Mouse (Mus musculus) left cerebral cortex, postnatal 36 days (tissue): ENCODE measurements around the gene Zxdc. TPM values are rescaled to one million over a fixed set of nuclear protein-coding genes. Genes with fewer than 3 reads are reported as not detected.

Experiments
- DNase-seq, 2 experiments: peaks; one replicate each; pipeline ENCODE4 v3.0.0; 2021 to 2022; ENCODE audit warnings: low spot score in 2 of 2, mixed read lengths in 1 of 2
- intact Hi-C: fragments of 180-260 bp; cut with DNase I; formaldehyde crosslinking; loops from one replicate; pipeline ENCODE4 v1.15.1; 2025
- total RNA-seq, 2 experiments: library from RNA; stranded (reverse); gene quantifications; 2 replicates each; pipeline ENCODE4 v1.2.3; 2021

Zxdc gene
- 10 to 100 TPM; 30.1 to 30.2 TPM for total RNA-seq

DNA sequence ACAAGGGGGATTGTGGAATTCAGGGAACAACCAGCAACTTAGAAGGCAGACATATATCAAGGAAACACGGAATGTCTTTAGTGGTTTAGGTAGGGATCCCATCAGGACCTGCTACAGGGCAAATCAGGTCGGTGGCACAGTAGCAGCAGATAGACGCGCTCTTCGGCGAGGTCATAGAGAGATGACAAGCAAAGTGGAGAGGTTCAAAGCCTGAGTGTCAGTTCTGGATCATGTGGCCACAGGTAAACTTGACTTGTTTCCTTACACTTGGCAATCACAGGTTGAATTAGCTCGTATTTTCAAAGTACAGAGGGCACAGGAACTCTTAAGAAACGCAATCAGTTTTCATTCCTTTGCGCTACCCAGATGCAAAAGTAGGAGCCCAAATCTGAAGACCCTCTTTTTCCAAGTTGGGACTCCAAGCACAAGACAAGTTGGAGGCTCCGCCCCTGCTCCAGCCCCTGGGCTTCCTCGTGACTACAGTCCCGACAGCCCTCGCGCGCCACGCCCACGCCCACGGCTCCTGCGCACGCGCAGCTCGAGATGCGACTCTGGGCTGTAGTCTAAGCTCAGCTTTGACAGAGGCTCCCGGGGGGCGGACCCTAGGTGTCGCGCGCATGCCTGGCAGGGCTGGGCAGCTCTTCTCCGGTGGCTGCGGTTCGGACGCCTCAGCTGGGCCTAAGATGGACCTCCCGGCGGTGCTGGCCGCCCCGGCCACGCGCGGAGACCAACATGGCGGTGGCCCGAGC, at the start of gene Zxdc:
Gene Zxdc (plus strand): TSS at position 517 of the 749 bp plus-strand sequence.
- DNase-seq, result peak; percentile 100
- intact Hi-C loops, result no loop called here

DNA sequence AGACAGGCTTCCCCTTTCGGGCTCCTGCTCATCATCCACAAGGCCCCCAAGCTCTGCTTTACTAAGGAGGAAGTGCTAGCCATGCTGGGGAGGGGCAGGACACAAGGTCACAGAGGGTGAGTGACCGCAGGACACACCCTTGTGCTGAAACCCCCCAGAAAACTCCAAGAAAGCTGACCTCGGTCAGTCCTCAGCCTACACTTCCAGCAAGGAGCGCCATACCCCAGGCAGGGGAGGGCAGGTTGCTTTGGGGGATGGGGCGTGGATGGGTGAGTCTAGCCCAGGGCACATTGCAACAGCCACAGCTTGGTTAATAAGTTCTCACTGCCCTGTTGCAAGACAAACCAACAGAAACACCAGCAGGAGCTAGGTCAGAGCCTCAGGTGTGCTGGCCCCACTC, 48.9 kb upstream of the Zxdc start:
- DNase-seq, result no peak
- intact Hi-C loops, result no loop called here

DNA sequence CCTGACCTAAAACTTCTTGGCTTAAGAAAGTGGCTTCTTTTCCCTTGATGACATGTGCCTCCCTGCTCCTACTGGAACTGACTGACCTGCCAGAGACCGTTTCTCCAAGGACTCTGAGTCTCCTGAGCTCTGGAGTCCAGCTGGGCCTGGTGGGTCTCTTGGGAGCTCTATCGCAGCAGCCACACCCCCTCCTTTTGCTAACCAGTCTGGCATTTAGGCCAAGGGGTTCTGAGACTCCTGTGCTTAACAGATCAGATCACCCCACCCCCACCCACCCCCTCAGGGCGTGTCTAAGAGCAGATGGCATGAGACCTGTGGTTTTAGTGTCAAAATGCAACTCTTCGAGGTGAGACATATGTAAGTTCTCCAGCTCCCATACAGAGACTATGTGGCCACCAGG, 47.5 kb upstream of the Zxdc start:
- intact Hi-C loops, result no loop called here
- DNase-seq, result no peak

DNA sequence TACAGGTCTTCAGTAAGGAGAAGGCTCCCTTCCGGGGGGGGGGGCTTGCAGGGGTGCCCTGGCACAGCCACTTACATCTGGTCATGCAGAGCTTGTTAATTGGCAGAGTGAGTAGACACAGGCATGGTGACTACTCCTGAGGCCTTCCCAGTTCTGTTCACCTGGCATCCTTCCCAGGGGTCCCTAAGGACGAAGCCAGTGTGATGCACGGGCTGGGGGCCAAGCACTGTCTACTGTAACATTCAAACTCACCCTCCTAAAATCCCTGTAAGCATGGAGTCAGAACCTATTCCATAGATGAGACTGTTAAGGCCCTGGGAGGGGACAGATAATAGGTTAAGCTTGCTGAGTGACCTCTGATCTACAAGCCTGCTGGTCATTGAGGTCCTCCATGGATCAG, 45.3 kb upstream of the Zxdc start:
- no peak for DNase-seq
- intact Hi-C loops, result no loop called here

DNA sequence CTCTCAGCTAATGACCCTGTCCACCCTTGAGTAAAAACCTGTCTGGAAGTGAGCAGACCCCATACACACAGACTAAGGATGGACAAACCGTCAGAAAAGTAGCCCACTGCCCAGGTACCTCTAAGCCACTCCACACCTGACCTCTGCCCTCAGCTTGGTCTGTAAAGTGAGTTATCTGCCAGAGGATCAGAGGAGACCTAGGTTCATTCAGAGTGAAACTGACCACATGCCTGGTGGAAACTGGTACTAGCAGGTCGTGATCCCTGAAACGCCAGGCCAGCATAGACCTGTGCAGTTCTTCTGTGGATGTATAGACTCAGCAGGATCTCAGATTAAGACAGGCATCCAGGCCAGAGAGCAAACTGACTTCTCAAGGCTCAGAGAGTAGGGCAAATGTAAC, 44.8 kb upstream of the Zxdc start:
- DNase-seq, result no peak
- intact Hi-C loops, result no loop called here

DNA sequence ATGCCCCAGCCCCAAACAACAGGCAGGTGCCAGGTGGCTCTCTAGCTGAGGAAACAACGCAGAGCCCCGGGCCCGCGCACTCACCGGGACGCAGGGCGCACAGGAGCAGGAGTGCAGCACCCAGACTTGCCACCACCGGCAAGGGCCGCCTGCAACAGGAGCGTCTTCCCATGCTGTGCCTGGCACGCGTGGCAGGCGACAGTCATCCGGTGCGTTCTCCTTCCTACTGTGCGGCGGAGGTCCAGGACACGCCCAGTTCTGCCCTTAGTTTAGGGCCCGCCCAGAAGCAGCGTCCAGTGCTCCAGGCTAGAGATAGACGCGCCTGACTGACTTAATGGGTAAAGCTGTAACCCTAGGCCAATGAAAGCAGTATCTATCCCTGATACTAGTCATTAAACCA, 44.3 kb upstream of the Zxdc start, which contains the start of gene Chst13:
Gene Chst13 (minus strand): TSS at position 195 of the 400 bp plus-strand sequence.
- intact Hi-C loops, result no loop called here

DNA sequence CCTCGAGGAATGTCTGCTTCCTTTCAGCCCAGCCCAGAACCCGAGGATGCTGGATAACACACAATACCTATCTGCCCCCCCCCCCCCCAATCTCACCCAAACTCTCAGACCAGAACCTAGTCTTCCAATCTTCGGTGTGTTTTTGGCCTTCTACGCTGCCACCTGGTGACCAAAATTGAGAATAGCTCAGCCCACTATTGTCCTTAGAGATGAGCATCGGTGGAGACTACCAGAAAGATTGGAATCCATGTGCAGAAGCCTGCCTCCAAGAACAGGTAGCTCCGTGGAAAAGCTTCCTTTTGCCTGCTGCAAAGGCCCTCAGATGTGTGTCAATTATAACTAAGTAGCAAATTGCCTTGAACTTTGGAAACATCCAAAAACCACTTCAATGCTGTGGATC, 41.6 kb upstream of the Zxdc start:
- peak; percentile 10 to 19 for DNase-seq
- intact Hi-C loops, result loop anchor here (1.0 kb wide), 1 partner anchor 648 kb away; no protein-coding TSS in a partner anchor

More for the DNA sequence above, 44.3 kb upstream of the Zxdc start, which contains the start of gene Chst13:
- no peak for DNase-seq

DNA sequence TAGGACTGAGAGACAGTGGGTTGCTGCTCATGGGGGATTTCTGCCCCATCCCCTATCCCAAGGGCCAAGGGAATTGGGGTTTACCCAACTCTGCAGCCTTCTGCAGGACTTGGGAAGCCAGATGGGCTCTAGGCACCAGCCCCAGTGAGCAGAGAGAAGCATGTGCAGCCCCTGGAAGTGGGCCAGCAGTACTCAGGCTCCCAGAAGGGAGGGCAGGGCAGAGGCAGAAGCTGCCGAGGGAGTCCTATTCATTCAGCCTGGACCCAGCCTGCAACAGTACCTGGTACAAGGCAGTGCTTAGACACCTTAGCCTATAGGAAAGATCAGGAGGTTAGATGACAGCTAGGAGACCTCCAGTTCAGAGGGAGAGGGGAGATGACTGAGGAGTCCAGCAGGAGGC, 39.3 kb upstream of the Zxdc start:
- peak; percentile 31 to 32 for DNase-seq
- intact Hi-C loops, result no loop called here

DNA sequence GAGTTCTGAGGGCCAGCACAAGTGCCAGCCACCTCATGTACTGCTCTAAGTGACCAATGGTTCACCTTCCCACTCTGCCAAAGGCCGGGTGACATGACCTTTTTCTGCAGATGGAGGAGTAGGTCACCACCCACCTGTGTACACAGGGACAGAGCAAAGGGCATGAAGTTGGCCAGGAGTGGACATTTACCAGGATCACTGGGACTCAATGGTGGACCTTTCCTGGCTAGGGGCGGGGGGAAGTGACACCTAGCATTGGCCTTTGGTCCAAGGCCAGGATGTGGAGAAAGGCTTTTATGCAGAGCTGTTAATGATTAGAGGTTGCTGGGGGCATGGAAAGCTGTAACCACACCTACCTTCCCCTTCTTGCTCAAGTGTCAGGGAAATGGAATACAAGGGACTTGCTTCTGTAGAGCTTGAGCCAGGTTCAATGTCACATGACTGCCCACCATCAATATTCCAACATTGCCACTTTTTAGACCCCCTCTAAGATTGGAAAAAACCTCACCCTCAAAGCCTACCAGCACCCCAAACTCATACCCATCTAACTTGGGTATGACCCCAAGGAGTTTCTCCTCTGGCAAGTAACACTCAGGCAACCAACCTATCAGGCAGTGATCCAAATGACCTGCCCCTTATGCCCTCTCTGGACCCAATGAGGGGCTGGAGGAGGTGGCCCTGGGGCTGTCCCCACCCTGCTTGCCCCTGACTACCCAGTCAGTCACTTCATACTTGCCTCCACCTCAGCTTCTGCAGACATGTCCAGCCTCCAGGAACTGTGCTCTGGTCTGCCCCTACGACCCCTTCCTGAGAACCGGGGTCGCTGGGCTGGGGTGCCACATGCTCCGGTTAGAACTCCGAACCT, 36.5 kb upstream of the Zxdc start, which contains the start of gene Uroc1:
Gene Uroc1 (plus strand): TSS at position 724 of the 865 bp plus-strand sequence.
- intact Hi-C loops, result no loop called here
- DNase-seq, result no peak

DNA sequence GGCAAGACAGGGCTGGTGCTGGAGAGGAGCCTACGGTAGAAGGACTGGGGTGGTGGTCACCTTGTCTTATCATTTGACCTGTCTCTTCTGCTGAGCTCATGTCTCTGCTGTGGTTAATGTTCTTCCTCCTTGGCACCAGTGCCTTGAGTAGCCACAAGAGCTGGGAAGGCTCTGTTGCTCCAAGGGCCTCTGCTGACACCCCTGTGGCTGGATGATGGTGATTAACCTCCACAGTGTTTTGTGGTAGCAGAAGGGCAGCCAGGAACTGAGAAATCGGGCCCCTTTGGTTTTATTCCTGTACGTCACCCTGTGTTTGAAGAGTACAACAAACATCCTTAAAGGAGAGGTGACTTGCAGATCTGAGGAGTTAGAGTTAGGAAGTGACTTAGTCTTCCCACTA, 35.0 kb upstream of the Zxdc start:
- DNase-seq, result no peak
- intact Hi-C loops, result no loop called here

DNA sequence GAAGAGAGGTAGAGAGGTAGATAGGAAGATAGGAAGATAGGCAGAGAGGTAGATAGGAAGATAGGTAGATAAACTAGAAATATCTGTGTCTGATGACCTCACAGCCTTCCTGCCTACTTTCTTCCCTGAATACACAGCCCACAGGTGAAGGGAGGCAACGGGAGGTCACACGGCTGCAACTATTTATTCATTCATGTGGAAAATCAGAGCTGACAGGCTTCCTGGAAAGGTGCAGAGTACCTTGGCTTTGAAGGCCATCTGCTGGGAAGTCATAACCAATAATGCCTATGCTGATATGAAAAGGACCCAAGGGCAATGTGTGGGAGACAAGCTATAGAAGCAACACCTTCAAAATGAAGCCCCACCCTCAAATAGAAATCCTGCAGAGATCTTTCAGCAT, 26.9 kb upstream of the Zxdc start:
- intact Hi-C loops, result no loop called here
- DNase-seq, result no peak

DNA sequence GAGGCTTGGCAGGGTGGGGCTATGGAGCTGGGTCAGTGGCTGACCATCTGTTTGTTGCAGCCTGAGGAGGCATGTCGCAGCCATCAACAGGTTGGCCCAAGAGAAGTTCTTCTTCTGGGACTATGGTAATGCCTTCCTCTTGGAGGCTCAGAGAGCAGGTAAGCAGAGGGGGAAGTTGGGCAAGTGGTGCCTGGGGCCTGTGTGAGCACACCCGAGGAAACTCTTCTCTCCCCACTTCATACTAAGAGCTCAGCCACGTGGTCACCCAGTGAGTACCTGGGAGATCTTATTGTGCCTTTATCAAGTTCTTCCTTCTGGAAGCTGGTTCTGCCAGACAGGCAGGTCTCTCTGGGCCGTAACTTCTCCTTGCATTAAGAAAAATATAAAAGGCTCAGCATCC, 22.1 kb upstream of the Zxdc start:
- no peak for DNase-seq
- intact Hi-C loops, result no loop called here

DNA sequence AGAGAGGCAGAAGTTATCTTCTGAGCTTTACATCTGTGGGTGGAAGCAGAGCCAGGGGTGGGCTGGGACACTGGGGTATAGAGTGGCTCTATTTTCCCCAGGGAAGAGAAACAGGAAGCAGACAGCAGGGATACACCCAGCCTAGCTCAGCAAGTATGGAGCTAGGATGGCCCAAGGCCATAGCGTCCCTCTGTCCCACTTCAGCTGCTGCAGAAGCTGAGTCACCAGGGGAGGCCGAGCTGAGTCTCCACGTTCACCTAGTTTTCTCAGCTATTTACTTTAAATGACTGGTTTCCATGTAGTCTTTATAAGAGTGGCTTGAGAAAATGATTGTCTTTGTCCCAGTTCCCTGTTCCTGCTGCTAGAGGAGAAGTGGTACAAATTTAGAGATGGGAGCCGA, 20.8 kb upstream of the Zxdc start:
- no peak for DNase-seq
- intact Hi-C loops, result no loop called here

DNA sequence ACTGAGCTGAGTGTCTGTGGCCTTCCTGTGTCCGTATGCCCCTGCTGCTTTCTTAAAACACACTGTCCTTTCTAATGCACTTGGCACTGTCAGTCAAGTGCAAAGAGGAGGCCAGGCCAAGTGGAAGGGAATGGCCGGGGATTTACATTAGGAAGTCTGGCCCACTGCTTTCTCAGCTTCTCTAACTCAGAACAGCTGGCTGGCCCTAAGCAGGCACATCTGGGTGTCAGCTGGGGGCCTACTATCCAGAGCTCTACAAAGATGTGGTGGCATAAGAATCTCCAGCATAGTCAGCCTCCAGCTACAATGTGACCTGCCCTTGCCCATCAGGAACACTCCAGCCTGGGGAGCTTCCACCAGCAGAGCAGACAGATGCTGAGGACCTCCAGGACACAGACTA, 19.3 kb upstream of the Zxdc start:
- no peak for DNase-seq
- intact Hi-C loops, result no loop called here

DNA sequence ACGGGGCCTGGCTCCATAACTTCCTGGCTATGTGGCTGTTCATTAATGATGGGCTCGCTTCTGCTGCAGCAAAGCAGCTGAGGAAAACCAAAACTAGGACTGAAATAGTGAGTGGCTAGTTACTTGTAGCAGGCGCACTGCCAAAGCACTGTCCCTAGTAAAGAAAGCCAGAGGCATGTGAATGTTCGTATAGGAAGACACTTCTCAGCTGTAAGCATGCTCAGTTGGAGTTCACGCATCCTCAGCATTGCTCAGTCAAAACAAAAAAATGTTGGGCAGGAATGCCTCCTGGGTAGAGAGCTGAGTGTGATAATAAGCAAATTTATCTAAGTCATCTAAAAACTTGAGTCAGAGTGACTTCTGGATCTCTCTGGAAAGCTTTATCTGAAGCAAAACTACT, 11.2 kb upstream of the Zxdc start:
- DNase-seq, result no peak
- intact Hi-C loops, result no loop called here

DNA sequence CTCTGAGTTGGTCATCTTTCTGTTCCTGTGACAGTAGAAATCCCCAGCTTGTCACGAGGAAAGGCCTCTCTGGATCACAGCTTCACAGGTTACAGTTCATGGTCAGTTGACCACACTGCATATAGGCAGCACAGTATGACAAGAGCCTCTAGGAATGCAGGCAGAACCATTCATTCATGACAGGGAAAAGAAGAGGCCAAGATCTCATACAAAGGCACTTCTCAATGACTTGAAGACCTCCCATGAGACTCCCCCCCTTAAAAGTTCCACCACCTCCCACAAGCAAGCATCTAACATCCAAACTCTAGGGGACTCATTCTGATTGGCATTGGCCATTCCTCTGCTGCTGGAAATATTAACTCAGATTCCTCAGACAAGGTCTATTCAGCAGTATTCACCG, 9.8 kb upstream of the Zxdc start:
- DNase-seq, result no peak
- intact Hi-C loops, result no loop called here

DNA sequence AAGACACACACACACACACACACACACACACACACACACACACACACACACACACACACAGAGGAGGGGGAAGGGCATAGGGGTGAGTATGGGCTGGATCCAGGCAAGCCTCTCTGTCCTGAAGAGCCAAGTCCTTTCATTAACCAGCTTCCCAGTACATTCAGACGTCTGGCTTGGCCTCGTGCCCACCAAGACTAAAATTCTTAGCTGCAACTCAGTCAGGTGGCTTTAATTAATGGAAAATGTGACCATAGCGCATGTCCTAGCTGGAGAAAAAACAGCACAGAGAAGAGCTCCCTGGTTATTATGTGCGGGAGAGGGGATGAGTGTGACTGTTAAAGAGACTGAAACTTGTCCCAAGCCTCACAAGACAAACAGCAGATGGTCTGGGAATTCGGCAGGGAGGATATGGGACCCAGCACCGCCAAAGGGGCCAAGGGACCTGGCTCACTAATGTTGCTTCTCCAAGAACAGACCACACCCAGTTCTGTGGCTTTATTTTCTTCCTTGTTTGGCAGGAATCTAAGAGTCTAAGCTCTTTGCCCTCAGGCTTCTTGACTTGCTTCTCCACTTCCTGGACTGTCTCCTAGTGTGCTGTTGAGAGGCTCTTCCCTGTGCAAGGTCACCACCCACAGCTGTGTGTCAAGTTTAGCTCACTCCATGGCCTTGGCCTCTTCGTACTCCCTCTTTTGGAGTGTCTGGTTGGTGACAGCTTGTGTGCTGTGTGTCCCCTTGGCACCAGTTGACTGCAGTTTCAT, 9.1 kb upstream of the Zxdc start:
- intact Hi-C loops, result no loop called here
- no peak for DNase-seq

DNA sequence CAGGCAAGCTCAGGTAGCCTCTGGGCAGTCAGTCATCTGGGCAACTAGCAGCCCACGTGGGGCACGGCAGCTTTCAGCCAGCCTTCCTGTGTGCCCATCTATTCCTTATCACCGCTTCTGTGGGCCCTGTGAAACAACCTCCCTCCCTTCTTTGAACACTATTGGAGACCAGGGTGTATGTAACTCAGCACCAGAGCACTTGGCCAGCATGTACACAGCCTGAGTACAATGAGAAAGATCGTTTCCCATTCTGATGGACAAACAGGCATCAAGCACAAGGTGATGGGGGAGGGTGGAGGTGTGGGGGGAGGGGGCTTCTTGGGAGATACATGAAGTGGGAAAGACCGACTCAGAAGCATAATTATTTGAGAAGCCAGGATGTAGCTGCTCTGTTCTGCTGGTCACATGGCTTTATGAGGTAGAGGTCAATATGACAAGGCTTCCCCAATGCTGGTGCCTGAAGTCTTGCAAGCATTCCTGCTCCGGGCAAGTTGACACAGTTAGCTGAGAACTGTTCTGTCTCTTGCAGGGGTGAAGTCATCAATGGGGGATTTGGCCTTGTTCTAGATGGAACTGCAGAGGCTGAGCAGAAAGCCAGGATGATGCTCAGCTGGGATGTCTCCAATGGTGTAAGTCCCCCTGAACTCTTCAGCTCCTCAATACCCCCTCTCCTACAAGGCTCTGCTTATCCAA, 8.2 kb upstream of the Zxdc start:
- intact Hi-C loops, result no loop called here
- DNase-seq, result no peak

DNA sequence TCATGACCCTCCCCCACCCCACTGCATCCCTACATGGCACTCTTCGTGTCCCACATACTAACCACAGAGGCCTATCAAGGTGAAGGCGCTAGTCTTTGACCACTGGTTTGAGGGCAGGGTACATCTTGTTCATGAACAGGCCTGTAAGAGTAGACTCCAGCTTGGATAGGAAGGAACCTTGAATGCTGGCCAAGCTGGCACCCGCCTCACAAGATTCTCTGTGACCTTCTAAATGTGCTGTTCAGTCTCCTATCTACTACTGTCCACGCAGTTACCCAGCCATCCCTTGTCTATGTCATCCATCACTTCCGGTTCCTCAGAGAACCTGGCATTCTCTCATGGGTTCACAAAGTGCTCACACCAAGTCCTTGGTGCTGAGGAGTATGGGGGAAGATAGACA, 6.0 kb upstream of the Zxdc start:
- DNase-seq, result no peak
- intact Hi-C loops, result no loop called here
